ENCODE assay signal across 8 mouse cellular contexts in genomic region chr1:171102547-171103177, GRCm38 (mm10). TPM values are rescaled to one million over a fixed set of nuclear protein-coding genes. Genes with fewer than 3 reads are reported as not detected.
DNase-seq lines count a peak whose midpoint lies in the region; ATAC-seq lines count a peak whose summit lies in the region.

No protein-coding gene starts in this region.

- peak; percentile 92 for ATAC-seq in intestine, embryonic 15.5 days

- intact Hi-C loops in gastrocnemius, postnatal 36 days (cut with DNase I) = loop anchor here (2.0 kb wide), 1 partner anchor 64 kb away; no protein-coding TSS in a partner anchor
- intact Hi-C loops in left cerebral cortex, postnatal 25 days (cut with DNase I) = loop anchor here (2.0 to 5.0 kb wide), 2 partner anchors 68 to 205 kb away; no protein-coding TSS in a partner anchor

- H3K9ac ChIP-seq in intestine, embryonic 15.5 days = peak overlapping the region; percentile 50

- H3K4me1 ChIP-seq in intestine, embryonic 15.5 days (replicated peaks) = 0 out of 2 replicates have a peak, but pooled peaks cover 2% of the 10 kb centered on the region

- H3K9me3 ChIP-seq in intestine, embryonic 15.5 days = no peaks in the 10 kb centered on the region

- peak overlapping the region; percentile 77 for H3K27ac ChIP-seq in intestine, embryonic 15.5 days

- H3K4me3 ChIP-seq in intestine, embryonic 15.5 days (replicated peaks) = peak overlapping the region; percentile 68

- peak; percentile 83 for DNase-seq in adrenal gland, adult 8-10 months
- DNase-seq in embryo, embryonic 11.5 days (ENCODE audit: low read depth, low spot score) = peak; percentile 72
- peak; percentile 77 to 81 for DNase-seq in gastrocnemius, postnatal 36 days
- DNase-seq in left cerebral cortex, postnatal 25 days (ENCODE audit: low spot score in 2 of 2) = peak; percentile 89 to 93
- DNase-seq in mesoderm, embryonic 11.5 days (ENCODE audit: low read depth, low spot score) = peak; percentile 90
- DNase-seq in right cerebral cortex, postnatal 25 days = peak; percentile 83
- DNase-seq in urinary bladder, postnatal 36 days (ENCODE audit: low spot score in 2 of 2) = peak; percentile 77 to 80

- peak overlapping the region; percentile 79 for H3K4me2 ChIP-seq in intestine, embryonic 15.5 days (replicated peaks)

- WGBS in intestine, embryonic 15.5 days = under 1% methylated on average over 35 of the region's 35 CpGs

- no peaks in the 10 kb centered on the region for H3K36me3 ChIP-seq in intestine, embryonic 15.5 days

- H3K27me3 ChIP-seq in intestine, embryonic 15.5 days (replicated peaks) = no peaks in the 10 kb centered on the region

RNA-seq across cellular contexts. Expression of gene Cfap126, which starts 11.1 kb away (rescaled TPM):
- 1 to 10 TPM; 1.3 to 4.1 (median 3.1) TPM for total RNA-seq in adrenal gland, adult 8-10 months (2022)
- total RNA-seq in gastrocnemius, postnatal 36 days (2021) = under 1 TPM; 0.54 to 0.91 TPM
- polyA plus RNA-seq in intestine, embryonic 15.5 days (2015; fragmentation: Nextera tagmentation; extraction: Ambion mirVana) = 1.7 and 1.8 TPM in 2 replicates
- under 1 TPM; 0.34 to 0.43 TPM for total RNA-seq in left cerebral cortex, postnatal 25 days (2021)

RNA-seq across cellular contexts. Expression of gene Fcgr3, which starts 37.9 kb away (rescaled TPM):
- total RNA-seq in adrenal gland, adult 8-10 months (2022) = 10 to 100 TPM; 11.4 to 29.7 (median 23.1) TPM
- total RNA-seq in gastrocnemius, postnatal 36 days (2021) = 1 to 10 TPM; 2.6 to 4.6 TPM
- polyA plus RNA-seq in intestine, embryonic 15.5 days (2015; fragmentation: Nextera tagmentation; extraction: Ambion mirVana) = 14.0 and 14.7 TPM in 2 replicates
- 10 to 100 TPM; 13.8 TPM for total RNA-seq in left cerebral cortex, postnatal 25 days (2021)

RNA-seq across cellular contexts. Expression of gene Sdhc, which starts 47.7 kb away (rescaled TPM):
- 100 to 1,000 TPM; 324 to 440 (median 382) TPM for total RNA-seq in adrenal gland, adult 8-10 months (2022)
- 100 to 1,000 TPM; 691 to 738 TPM for total RNA-seq in gastrocnemius, postnatal 36 days (2021)
- polyA plus RNA-seq in intestine, embryonic 15.5 days (2015; fragmentation: Nextera tagmentation; extraction: Ambion mirVana) = 360 and 387 TPM in 2 replicates
- 100 to 1,000 TPM; 199 to 205 TPM for total RNA-seq in left cerebral cortex, postnatal 25 days (2021)

RNA-seq across cellular contexts. Expression of gene Mpz, which starts 47.8 kb away (rescaled TPM):
- total RNA-seq in adrenal gland, adult 8-10 months (2022) = 1 to 10 TPM in 2 of 4 experiments, under 1 TPM in 2; 0.43 to 1.4 (median 1.2) TPM
- 100 to 1,000 TPM in 1 of 2 experiments, 10 to 100 TPM in 1; 33.1 to 105 TPM for total RNA-seq in gastrocnemius, postnatal 36 days (2021)
- 1.1 and 1.3 TPM in 2 replicates for polyA plus RNA-seq in intestine, embryonic 15.5 days (2015; fragmentation: Nextera tagmentation; extraction: Ambion mirVana)
- total RNA-seq in left cerebral cortex, postnatal 25 days (2021) = not detected

Comparison
In these comparisons a context has a peak if more than half of its experiments do, and no peak if none do; other contexts are left out.
1. Peak in every context shown above with its lines: DNase-seq, ATAC-seq, H3K4me3 ChIP-seq and H3K27ac ChIP-seq.